Mouse (Mus musculus) T-helper 1 cell (primary cell): Measurements from ENCODE around the gene Ybx3.

ENCODE experiments used
- in situ Hi-C: fragments of 300-600 bp; cut with MboI, MseI; formaldehyde crosslinking; loops from one replicate; pipeline ENCODE4 v1.15.1; 2025; ENCODE audit warnings: high pct_unique_total_duplicates

The Ybx3 gene

GRCm38 (mm10) chr6:131383713-131384330 lies 4.5 kb downstream of the Ybx3 start:
- in situ Hi-C loops, result no loop called here

DNA sequence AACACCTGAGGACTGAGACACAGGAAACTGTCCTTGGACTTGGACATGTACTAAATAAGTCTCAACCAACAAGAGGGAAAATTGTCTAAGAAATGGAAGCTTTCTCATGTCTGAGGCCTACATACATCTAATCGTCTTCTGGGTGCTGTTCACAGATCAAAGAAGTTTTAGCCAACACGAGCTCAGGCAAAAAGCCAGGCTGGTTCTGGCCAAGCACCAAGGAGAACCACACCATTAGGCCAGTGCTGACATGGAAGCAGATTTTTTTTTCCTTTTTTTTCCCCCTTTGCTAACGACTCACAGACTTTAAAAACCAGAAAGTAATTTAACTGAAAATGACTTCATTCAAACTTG lies 5.3 kb downstream of the Ybx3 start:
- in situ Hi-C loops, result no loop called here

GRCm38 (mm10) chr6:131382232-131382983 lies 5.9 kb downstream of the Ybx3 start:
- in situ Hi-C loops, result no loop called here

DNA sequence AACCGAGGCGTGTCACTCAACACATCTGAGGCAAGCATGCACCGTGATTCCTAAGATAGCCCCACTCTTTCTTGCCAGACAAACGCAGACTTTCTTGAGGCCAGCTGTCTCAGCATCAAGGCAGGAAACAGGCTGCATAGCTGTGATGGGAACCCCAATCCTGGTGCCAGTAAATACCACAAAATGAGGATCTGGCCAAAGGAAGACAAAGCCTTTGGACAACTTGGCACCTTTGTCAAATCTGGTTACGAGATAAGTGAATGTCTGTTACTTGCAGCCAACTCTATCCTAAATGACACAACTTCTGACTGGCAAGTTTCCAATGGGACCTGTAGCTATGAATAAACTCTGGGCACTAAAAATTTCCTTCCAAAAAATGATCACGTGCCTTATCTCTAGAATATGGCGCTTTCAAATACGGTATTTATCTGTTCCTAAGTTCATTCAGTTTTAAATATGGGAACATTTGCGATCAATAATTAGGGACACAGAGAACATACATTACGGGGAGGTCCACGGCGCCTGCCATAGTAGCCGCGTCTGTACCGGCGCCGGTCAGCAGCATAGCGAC lies 9.3 kb downstream of the Ybx3 start:
- in situ Hi-C loops, result no loop called here

GRCm38 (mm10) chr6:131377378-131377777 lies 10.9 kb downstream of the Ybx3 start:
- in situ Hi-C loops, result no loop called here

DNA sequence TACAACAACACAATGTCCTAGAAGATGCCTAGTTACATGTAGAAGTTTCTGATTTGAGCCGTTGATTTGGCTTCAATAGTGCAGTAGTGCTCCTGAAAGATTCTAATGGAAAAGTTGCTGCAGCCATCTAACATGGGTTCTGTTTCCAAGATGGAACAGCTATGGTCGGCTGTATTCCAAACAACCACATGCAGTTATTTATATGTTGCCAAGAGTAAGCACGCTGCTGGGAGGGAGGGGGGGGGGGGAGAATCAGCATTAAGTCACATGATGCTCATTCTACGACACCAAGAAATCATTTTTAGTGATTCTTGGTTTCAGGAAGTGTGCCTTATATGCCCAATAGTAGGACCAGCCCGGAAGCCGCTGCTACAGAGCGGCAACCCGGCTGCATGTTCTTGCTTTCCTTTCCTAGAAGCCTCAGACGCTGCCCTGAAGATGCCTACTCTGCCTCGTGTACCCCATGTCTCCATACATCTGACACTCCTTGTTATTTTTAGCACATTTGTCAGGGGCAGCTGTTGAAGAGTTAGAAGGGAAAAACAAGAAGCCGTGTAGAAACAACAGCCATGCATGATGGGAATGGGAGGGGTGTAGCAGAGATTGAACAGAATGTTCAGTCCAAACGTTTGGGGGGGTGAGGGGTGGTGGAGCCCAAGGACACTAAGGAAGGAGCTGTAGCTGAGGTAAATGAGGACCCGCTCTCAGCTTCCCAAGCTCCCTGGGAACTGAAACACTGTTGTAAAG lies 13.5 kb downstream of the Ybx3 start:
- in situ Hi-C loops, result loop anchor here (25.0 kb wide), 1 partner anchor 1812 kb away; no protein-coding TSS in a partner anchor

GRCm38 (mm10) chr6:131373160-131373559 lies 15.1 kb downstream of the Ybx3 start:
- in situ Hi-C loops, result loop anchor here (25.0 kb wide), 1 partner anchor 1811 kb away; no protein-coding TSS in a partner anchor

GRCm38 (mm10) chr6:131370767-131371166 lies 17.5 kb downstream of the Ybx3 start:
- in situ Hi-C loops, result loop anchor here (25.0 kb wide), 1 partner anchor 1808 kb away; no protein-coding TSS in a partner anchor

- in situ Hi-C loops, result loop anchor here (25.0 kb wide), 1 partner anchor 1808 kb away; no protein-coding TSS in a partner anchor
These were observed 18.2 kb downstream of the Ybx3 start for GRCm38 (mm10) chr6:131369866-131370616.

- in situ Hi-C loops, result loop anchor here (25.0 kb wide), 1 partner anchor 1805 kb away; no protein-coding TSS in a partner anchor
These were observed 21.2 kb downstream of the Ybx3 start for GRCm38 (mm10) chr6:131367101-131367500.

DNA sequence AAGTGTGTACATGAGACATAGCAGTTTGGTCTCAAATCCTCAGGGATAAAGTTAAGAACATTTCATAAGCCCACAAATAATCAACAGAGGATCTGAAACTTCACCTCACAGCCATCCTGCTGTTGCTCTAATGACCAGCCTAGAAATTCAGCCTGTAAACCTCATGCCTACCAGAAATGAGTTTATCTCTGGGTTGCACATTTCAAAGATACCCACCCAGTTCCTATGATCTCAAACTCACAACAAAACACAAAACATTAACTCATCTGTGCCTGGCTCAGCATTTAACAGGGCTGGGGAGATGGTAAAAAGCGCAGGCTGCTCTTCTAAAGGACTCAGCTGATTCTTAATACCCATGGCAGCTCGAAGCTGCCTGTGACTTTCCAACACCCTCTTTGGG lies 23.9 kb downstream of the Ybx3 start:
- in situ Hi-C loops, result loop anchor here (25.0 kb wide), 1 partner anchor 1802 kb away; no protein-coding TSS in a partner anchor

GRCm38 (mm10) chr6:131362987-131363765 lies 25.1 kb downstream of the Ybx3 start:
- in situ Hi-C loops, result loop anchor here (25.0 kb wide), 1 partner anchor 1801 kb away; no protein-coding TSS in a partner anchor

DNA sequence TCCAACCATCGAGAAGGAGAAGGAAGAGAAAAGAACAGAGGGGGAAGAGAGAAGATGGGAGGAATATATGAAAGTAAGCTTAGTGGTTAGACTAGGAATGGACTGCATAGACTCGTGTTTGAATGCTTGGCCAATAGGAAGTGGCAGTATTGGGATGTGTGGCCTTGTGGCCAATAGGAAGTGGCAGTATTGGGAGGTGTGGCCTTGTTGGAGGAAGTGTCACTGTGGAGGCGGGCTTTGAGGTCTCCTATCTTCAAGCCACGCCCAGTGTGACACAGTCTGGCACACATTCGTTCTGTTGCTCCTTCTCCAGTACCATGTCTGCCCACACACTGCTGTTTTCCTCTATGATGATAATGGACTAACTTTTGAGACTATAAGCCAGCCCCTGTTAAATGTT lies 27.6 kb downstream of the Ybx3 start:
- in situ Hi-C loops, result loop anchor here (25.0 kb wide), 1 partner anchor 1798 kb away; no protein-coding TSS in a partner anchor

DNA sequence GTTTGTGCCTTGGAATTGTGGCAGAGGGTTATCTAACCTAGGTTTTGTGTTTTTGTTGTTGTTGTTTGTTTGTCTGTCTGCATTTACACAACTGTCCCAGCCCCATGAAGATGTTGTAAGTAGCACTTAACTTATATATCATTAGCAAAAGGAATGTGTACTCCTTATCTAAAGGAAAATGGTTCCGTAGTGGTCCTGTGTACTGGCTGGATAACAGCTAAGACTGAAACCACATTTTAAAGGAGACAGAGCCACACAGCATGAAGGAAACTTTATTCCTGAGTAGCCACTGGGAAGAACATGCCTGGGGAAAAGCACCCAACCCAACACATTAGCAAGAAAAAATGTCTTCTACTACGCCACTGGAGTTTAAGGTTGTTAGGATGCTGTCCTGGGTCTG lies 28.7 kb downstream of the Ybx3 start:
- in situ Hi-C loops, result loop anchor here (10.0 to 25.0 kb wide), 2 partner anchors 1797 to 1935 kb away; no protein-coding TSS in a partner anchor

GRCm38 (mm10) chr6:131354913-131355312 lies 33.4 kb downstream of the Ybx3 start:
- in situ Hi-C loops, result loop anchor here (5.0 to 25.0 kb wide), 3 partner anchors 63 to 1930 kb away; partner anchors contain the start of gene Magohb

GRCm38 (mm10) chr6:131353352-131353919 lies 34.8 kb downstream of the Ybx3 start, which contains the start of gene Styk1:
Gene Styk1 (minus strand): TSS chr6:131353597.
- in situ Hi-C loops, result loop anchor here (5.0 to 25.0 kb wide), 3 partner anchors 61 to 1929 kb away; partner anchors contain the start of gene Magohb

GRCm38 (mm10) chr6:131347026-131347425 lies 41.2 kb downstream of the Ybx3 start:
- in situ Hi-C loops, result no loop called here

- in situ Hi-C loops, result no loop called here
These were observed 43.9 kb downstream of the Ybx3 start for GRCm38 (mm10) chr6:131344346-131344745.

DNA sequence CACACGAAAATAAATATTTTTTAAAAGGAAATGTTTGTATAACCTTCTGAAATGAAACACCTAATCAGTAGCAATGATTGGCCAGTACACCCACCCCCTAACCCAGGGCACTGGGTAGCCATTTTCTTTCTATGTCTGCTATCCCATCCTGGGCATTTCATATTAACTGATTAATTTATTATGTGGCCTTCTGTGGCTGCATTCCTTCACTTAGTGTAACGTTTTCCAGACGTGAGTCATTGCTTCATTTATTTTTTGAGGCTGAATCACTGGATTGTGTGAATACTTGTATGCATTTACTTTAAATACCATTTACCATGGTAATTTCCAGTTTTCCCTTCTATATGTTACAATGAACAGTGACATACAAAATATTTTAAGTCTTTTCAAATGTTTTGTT lies 48.2 kb downstream of the Ybx3 start:
- in situ Hi-C loops, result no loop called here
